Mouse (Mus musculus) heart, embryonic 14.5 days (tissue): ENCODE data around the gene Timp2. TPM values are rescaled to one million over a fixed set of nuclear protein-coding genes. Genes with fewer than 3 reads are reported as not detected.

Experiments used
- ATAC-seq: fragments of 200-750 bp; cut with Nextera tagmentation; 2 replicates; pipeline ENCODE4 v1.8.0; 2017; ENCODE audit warnings: low read depth, moderate TSS enrichment; ENCODE audit not compliant: insufficient number of reproducible peaks, insufficient read depth, low FRiP score
- H3K27ac ChIP-seq, 2 experiments: fragments of 200-500 bp in 1 of 2; fragments of 300-500 bp in 1 of 2; sonication (generic) in 1 of 2; replicated peaks in 1 of 2; 2 replicates each; pipeline ENCODE4 v1.5.1; 2012 to 2014; ENCODE audit warnings: low read depth in 2 of 2, low read length in 2 of 2, control low read depth in 1 of 2, mild to moderate bottlenecking in 1 of 2, mixed read lengths in 1 of 2; ENCODE audit not compliant: control insufficient read depth in 1 of 2, insufficient read depth in 1 of 2
- H3K27me3 ChIP-seq: fragments of 300-500 bp; sonication (generic); 2 replicates; pipeline ENCODE4 v1.6.1; 2014; ENCODE audit warnings: mild to moderate bottlenecking, low read length, control low read depth; ENCODE audit not compliant: control insufficient read depth, insufficient read depth
- H3K36me3 ChIP-seq: fragments of 300-500 bp; sonication (generic); 2 replicates; pipeline ENCODE4 v1.6.1; 2014; ENCODE audit warnings: mild to moderate bottlenecking, control low read depth, low read length, mixed read lengths; ENCODE audit not compliant: control insufficient read depth, insufficient read depth
- H3K4me1 ChIP-seq, 2 experiments: fragments of 200-500 bp in 1 of 2; fragments of 300-500 bp in 1 of 2; sonication (generic) in 1 of 2; 2 replicates each; pipeline ENCODE4 v1.6.1; 2012 to 2014; ENCODE audit warnings: low read length in 2 of 2, control low read depth in 1 of 2, mixed read lengths in 1 of 2; ENCODE audit not compliant: control insufficient read depth in 2 of 2, insufficient read depth in 2 of 2
- H3K4me2 ChIP-seq: fragments of 300-500 bp; sonication (generic); 2 replicates; pipeline ENCODE4 v1.6.1; 2014; ENCODE audit warnings: mild to moderate bottlenecking, low read length
- H3K4me3 ChIP-seq, 2 experiments: fragments of 200-500 bp in 1 of 2; fragments of 300-500 bp in 1 of 2; sonication (generic) in 1 of 2; 2 replicates each; pipeline ENCODE4 v1.5.1; 2012 to 2014; ENCODE audit warnings: low read length in 2 of 2, mild to moderate bottlenecking in 2 of 2, control low read depth in 1 of 2, low read depth in 1 of 2, moderate library complexity in 1 of 2; ENCODE audit not compliant: control insufficient read depth in 1 of 2, insufficient read depth in 1 of 2
- H3K9ac ChIP-seq: fragments of 300-500 bp; sonication (generic); 2 replicates; pipeline ENCODE4 v1.6.1; 2014; ENCODE audit warnings: mild to moderate bottlenecking, low read length
- H3K9me3 ChIP-seq: fragments of 300-500 bp; sonication (generic); 2 replicates; pipeline ENCODE4 v1.6.1; 2016; ENCODE audit warnings: low read length, control low read depth; ENCODE audit not compliant: control insufficient read depth
- WGBS: fragments of 180-500 bp; shearing (Covaris S2); extraction: QIAGEN DNeasy Blood & Tissue Kit; methylation state at CpG from one replicate; pipeline ENCODE4 v1.1.7; 2014; 5-methylcytosine and 5-hydroxymethylcytosine counted together
- polyA plus RNA-seq: library from polyadenylated mRNA; unstranded; fragments of >200 nt; fragmentation: Nextera tagmentation; extraction: Ambion mirVana; gene quantifications from 2 replicates; pipeline ENCODE4 v1.2.1, GENCODE M21; 2014

Gene Timp2
- polyA plus RNA-seq, 1 experiment from 2014 or later = 99.2 TPM

GRCm38 (mm10) chr11:118280218-118280617 is 75.3 kb downstream of the Timp2 start:
- 85% methylated on average over 3 of the region's 3 CpGs for WGBS
- H3K9me3 ChIP-seq = no peaks in the 10 kb centered on the region
- no peaks in the 10 kb centered on the region for H3K4me1 ChIP-seq
- peaks cover 97% of the 10 kb centered on the region for H3K36me3 ChIP-seq
- no peak overlapping the region for H3K4me3 ChIP-seq
- no peak overlapping the region for H3K4me2 ChIP-seq
- H3K27me3 ChIP-seq = no peaks in the 10 kb centered on the region
- no peak overlapping the region for H3K9ac ChIP-seq
- H3K27ac ChIP-seq = no peak overlapping the region
- ATAC-seq = no peak

GRCm38 (mm10) chr11:118276328-118276727 is 79.2 kb downstream of the Timp2 start:
- WGBS = 77% methylated on average over 7 of the region's 7 CpGs
- Histone ChIP-seq H3K9ac (no peak overlapping the region), H3K4me3 (no peak overlapping the region), H3K27me3 (no peaks in the 10 kb centered on the region), H3K4me2 (no peak overlapping the region), H3K27ac (no peak overlapping the region), H3K9me3 (no peaks in the 10 kb centered on the region), H3K36me3 (peaks cover 97% of the 10 kb centered on the region), H3K4me1 (no peaks in the 10 kb centered on the region)
- no peak for ATAC-seq

GRCm38 (mm10) chr11:118275092-118275491 is 80.4 kb downstream of the Timp2 start:
- Histone ChIP-seq H3K27ac (no peak overlapping the region), H3K9ac (no peak overlapping the region), H3K27me3 (no peaks in the 10 kb centered on the region), H3K4me3 (no peak overlapping the region), H3K4me2 (no peak overlapping the region), H3K9me3 (no peaks in the 10 kb centered on the region), H3K4me1 (no peaks in the 10 kb centered on the region), H3K36me3 (peaks cover 97% of the 10 kb centered on the region)
- no peak for ATAC-seq
- whole genome bisulfite sequencing = 90% methylated on average over 9 of the region's 9 CpGs

GRCm38 (mm10) chr11:118269827-118270226 is 85.7 kb downstream of the Timp2 start:
- H3K4me1 ChIP-seq = no peaks in the 10 kb centered on the region
- no peaks in the 10 kb centered on the region for H3K27me3 ChIP-seq
- H3K27ac ChIP-seq = no peak overlapping the region
- H3K9ac ChIP-seq = no peak overlapping the region
- 95% methylated on average over 3 of the region's 3 CpGs for WGBS
- no peak overlapping the region for H3K4me3 ChIP-seq
- H3K36me3 ChIP-seq = peaks cover 97% of the 10 kb centered on the region
- no peak for ATAC-seq
- H3K9me3 ChIP-seq = no peaks in the 10 kb centered on the region
- no peak overlapping the region for H3K4me2 ChIP-seq

GRCm38 (mm10) chr11:118266666-118267046 is 88.9 kb downstream of the Timp2 start:
- no peaks in the 10 kb centered on the region for H3K4me1 ChIP-seq
- WGBS = 87% methylated on average over 7 of the region's 7 CpGs
- H3K27ac ChIP-seq = no peak overlapping the region
- H3K4me2 ChIP-seq = no peak overlapping the region
- H3K27me3 ChIP-seq = no peaks in the 10 kb centered on the region
- peaks cover 97% of the 10 kb centered on the region for H3K36me3 ChIP-seq
- no peak for ATAC-seq
- no peak overlapping the region for H3K9ac ChIP-seq
- H3K9me3 ChIP-seq = no peaks in the 10 kb centered on the region
- H3K4me3 ChIP-seq = no peak overlapping the region

- H3K4me1 ChIP-seq = no peaks in the 10 kb centered on the region
- no peak overlapping the region for H3K4me2 ChIP-seq
- peaks cover 97% of the 10 kb centered on the region for H3K36me3 ChIP-seq
- no peak overlapping the region for H3K27ac ChIP-seq
- no peaks in the 10 kb centered on the region for H3K9me3 ChIP-seq
- no peaks in the 10 kb centered on the region for H3K27me3 ChIP-seq
- WGBS = 84% methylated on average over 10 of the region's 10 CpGs
- no peak overlapping the region for H3K4me3 ChIP-seq
- no peak for ATAC-seq
- no peak overlapping the region for H3K9ac ChIP-seq
Observed at GRCm38 (mm10) chr11:118266044-118266665, 89.4 kb downstream of the Timp2 start.

GRCm38 (mm10) chr11:118265621-118266020 is 89.9 kb downstream of the Timp2 start:
- no peak for ATAC-seq
- 81% methylated on average over 11 of the region's 11 CpGs for WGBS
- no peaks in the 10 kb centered on the region for H3K4me1 ChIP-seq

GRCm38 (mm10) chr11:118263146-118263545 is 92.4 kb downstream of the Timp2 start:
- 95% methylated on average over 5 of the region's 5 CpGs for WGBS

More at GRCm38 (mm10) chr11:118265621-118266020, 89.9 kb downstream of the Timp2 start:
- no peak overlapping the region for H3K4me2 ChIP-seq
- no peaks in the 10 kb centered on the region for H3K9me3 ChIP-seq
- no peak overlapping the region for H3K9ac ChIP-seq
- no peak overlapping the region for H3K27ac ChIP-seq
- H3K4me3 ChIP-seq = no peak overlapping the region
- H3K36me3 ChIP-seq = peaks cover 99% of the 10 kb centered on the region
- no peaks in the 10 kb centered on the region for H3K27me3 ChIP-seq

More at GRCm38 (mm10) chr11:118263146-118263545, 92.4 kb downstream of the Timp2 start:
- Histone ChIP-seq H3K9me3 (no peaks in the 10 kb centered on the region), H3K9ac (no peak overlapping the region), H3K27ac (no peak overlapping the region), H3K4me1 (no peaks in the 10 kb centered on the region), H3K4me3 (no peak overlapping the region), H3K4me2 (no peak overlapping the region), H3K36me3 (peaks cover 100% of the 10 kb centered on the region), H3K27me3 (no peaks in the 10 kb centered on the region)
- ATAC-seq = no peak
